Mouse (Mus musculus) G1E (cell line): ENCODE measurements around the gene Creg2. TPM values are rescaled to one million over a fixed set of nuclear protein-coding genes. Genes with fewer than 3 reads are reported as not detected.

Experiments used
- ATAC-seq: 2 replicates; pipeline ENCODE4 v1.8.0; 2016; ENCODE audit warnings: mild to moderate bottlenecking; ENCODE audit not compliant: insufficient number of reproducible peaks, poor library complexity, low FRiP score, severe bottlenecking; ENCODE audit errors: extremely low read depth
- DNase-seq: peaks from one replicate; pipeline ENCODE4 v3.0.0; 2012; ENCODE audit warnings: low spot score
- H3K27me3 ChIP-seq: 2 replicates; pipeline ENCODE4 v1.6.1; 2012; ENCODE audit warnings: mild to moderate bottlenecking, low read length, inconsistent platforms; ENCODE audit not compliant: insufficient read depth
- H3K36me3 ChIP-seq: replicated peaks from 2 replicates; pipeline ENCODE3; 2012; ENCODE audit warnings: mild to moderate bottlenecking, inconsistent platforms
- H3K4me1 ChIP-seq: 2 replicates; pipeline ENCODE4 v1.6.1; 2012; ENCODE audit warnings: low read depth, low read length, inconsistent platforms, mixed read lengths; ENCODE audit not compliant: insufficient read depth
- H3K4me3 ChIP-seq: 2 replicates; pipeline ENCODE4 v1.5.1; 2012; ENCODE audit warnings: low read depth, mild to moderate bottlenecking, inconsistent platforms, low read length, moderate library complexity, mixed read lengths
- H3K9me3 ChIP-seq: replicated peaks from 2 replicates; pipeline ENCODE4 v1.6.1; 2012; ENCODE audit warnings: inconsistent platforms
- CTCF ChIP-seq: IDR thresholded peaks from 2 replicates; pipeline ENCODE4 v1.5.1; 2012; ENCODE audit warnings: low read depth, low read length, inconsistent platforms, mixed read lengths
- GATA1 ChIP-seq: IDR thresholded peaks from 2 replicates; pipeline ENCODE4 v1.6.1; 2012; ENCODE audit warnings: borderline replicate concordance, low read length, inconsistent platforms, mixed read lengths
- GATA2 ChIP-seq: IDR thresholded peaks from 2 replicates; pipeline ENCODE4 v1.6.1; 2012; ENCODE audit warnings: low read depth, low read length, inconsistent platforms, borderline replicate concordance
- POLR2AphosphoS5 ChIP-seq: IDR thresholded peaks from 2 replicates; pipeline ENCODE4 v1.6.1; 2012; ENCODE audit warnings: low read depth, low read length, inconsistent platforms; ENCODE audit not compliant: insufficient replicate concordance
- TAL1 ChIP-seq: conservative IDR thresholded peaks from 2 replicates; pipeline ENCODE4 v1.6.1; 2012; ENCODE audit warnings: low read depth, low read length, inconsistent platforms, mixed read lengths
- polyA plus RNA-seq: library from polyadenylated mRNA; stranded (reverse); fragments of >175 nt; gene quantifications from 2 replicates; pipeline ENCODE4 v1.2.3, GENCODE M21; 2012
- total RNA-seq, 2 experiments: library from RNA; stranded (forward) in 1 of 2; stranded (reverse) in 1 of 2; fragments of 200-1000 nt in 1 of 2; fragments of >200 nt in 1 of 2; fragmentation: Nextera tagmentation in 1 of 2; gene quantifications; 2 replicates each; pipeline ENCODE4 v1.2.3; 2014 to 2017

Gene Creg2
- total and polyA plus RNA-seq, 3 experiments: 0.05 TPM; not detected in 2

- DNase-seq (peak; percentile 50), ATAC-seq (0 out of 2 replicates have a peak, but pooled peaks have one; percentile 11)
- no peaks in the 10 kb centered on the region for H3K9me3 ChIP-seq
- peaks cover 17% of the 10 kb centered on the region for H3K36me3 ChIP-seq
- peak overlapping the region; percentile 87 for H3K4me3 ChIP-seq
- no peaks in the 10 kb centered on the region; the same call in 1 of the 2 replicates for H3K27me3 ChIP-seq
- no peak for TF ChIP-seq TAL1
- peaks cover 72% of the 10 kb centered on the region for H3K4me1 ChIP-seq
Observed at GRCm38 (mm10) chr1:39575778-39576375, 75.4 kb downstream of the Creg2 start.

- H3K9me3 ChIP-seq: no peaks in the 10 kb centered on the region
- H3K36me3 ChIP-seq: peaks cover 35% of the 10 kb centered on the region
- H3K4me1 ChIP-seq: peaks cover 73% of the 10 kb centered on the region
- ATAC-seq: no peak
- TF ChIP-seq GATA1: no peak
- TF ChIP-seq GATA2: no peak
- no peak for TF ChIP-seq TAL1
- TF ChIP-seq POLR2AphosphoS5: no peak
- no peak for TF ChIP-seq CTCF
- H3K27me3 ChIP-seq: no peaks in the 10 kb centered on the region
- H3K4me3 ChIP-seq: no peak overlapping the region; the same call in 1 of the 2 replicates
- DNase-seq: no peak
Observed at GRCm38 (mm10) chr1:39573890-39574289, 77.4 kb downstream of the Creg2 start.

- H3K27me3 ChIP-seq: no peaks in the 10 kb centered on the region
- peaks cover 77% of the 10 kb centered on the region for H3K4me1 ChIP-seq
- H3K4me3 ChIP-seq: no peak overlapping the region
- ATAC-seq (no peak), DNase-seq (no peak)
- no peak for TF ChIP-seq TAL1
- TF ChIP-seq GATA2: no peak
- no peak for TF ChIP-seq POLR2AphosphoS5
- TF ChIP-seq CTCF: no peak
- no peak for TF ChIP-seq GATA1
- H3K36me3 ChIP-seq: peaks cover 51% of the 10 kb centered on the region
- H3K9me3 ChIP-seq: no peaks in the 10 kb centered on the region
Observed at GRCm38 (mm10) chr1:39571653-39572052, 79.6 kb downstream of the Creg2 start.

Other genes with a start within 250 kb of the Creg2 start
- gene Tbc1d8, start 172.7 kb downstream of the Creg2 start, total RNA-seq (2014; fragmentation: Nextera tagmentation): 3.5 and 5.7 TPM in 2 replicates
- 6.9 and 8.4 TPM in 2 replicates for gene Tbc1d8, start 172.7 kb downstream of the Creg2 start, total RNA-seq (2017)
- 3.9 TPM in 2 replicates for gene Tbc1d8, start 172.7 kb downstream of the Creg2 start, polyA plus RNA-seq
- gene Cnot11, start 116.5 kb downstream of the Creg2 start, total RNA-seq (2014; fragmentation: Nextera tagmentation): 44.8 and 46.5 TPM in 2 replicates
- 37.9 and 41.2 TPM in 2 replicates for gene Cnot11, start 116.5 kb downstream of the Creg2 start, total RNA-seq (2017)
- gene Cnot11, start 116.5 kb downstream of the Creg2 start, polyA plus RNA-seq: 117 and 176 TPM in 2 replicates
- gene Rnf149, start 74.1 kb downstream of the Creg2 start, total RNA-seq (2014; fragmentation: Nextera tagmentation): 67.1 and 74.4 TPM in 2 replicates
- 93.6 and 108 TPM in 2 replicates for gene Rnf149, start 74.1 kb downstream of the Creg2 start, total RNA-seq (2017)
- 86.8 and 106 TPM in 2 replicates for gene Rnf149, start 74.1 kb downstream of the Creg2 start, polyA plus RNA-seq
- not detected in 2 replicates for gene Rfx8, start 69.5 kb upstream of the Creg2 start, total RNA-seq (2014; fragmentation: Nextera tagmentation)
- 0.22 TPM in 1 of 2 replicates, not detected in the other for gene Rfx8, start 69.5 kb upstream of the Creg2 start, total RNA-seq (2017)
- gene Rfx8, start 69.5 kb upstream of the Creg2 start, polyA plus RNA-seq: not detected in 2 replicates
- gene Gm3646, start 153.9 kb upstream of the Creg2 start, total RNA-seq (2014; fragmentation: Nextera tagmentation): not detected in 2 replicates
- gene Gm3646, start 153.9 kb upstream of the Creg2 start, total RNA-seq (2017): not detected in 2 replicates
- gene Gm3646, start 153.9 kb upstream of the Creg2 start, polyA plus RNA-seq: not detected in 2 replicates
- not detected in 2 replicates for gene Map4k4, start 249.4 kb upstream of the Creg2 start, total RNA-seq (2014; fragmentation: Nextera tagmentation)
- 0.93 TPM in 2 replicates for gene Map4k4, start 249.4 kb upstream of the Creg2 start, total RNA-seq (2017)
- 0.01 TPM in 1 of 2 replicates, not detected in the other for gene Map4k4, start 249.4 kb upstream of the Creg2 start, polyA plus RNA-seq